Mouse (Mus musculus): Measurements from ENCODE around the gene Dgat2l6. TPM values are rescaled to one million over a fixed set of nuclear protein-coding genes. Genes with fewer than 3 reads are reported as not detected.

Gene Dgat2l6
- polyA plus RNA-seq, 1 experiment from 2014 or later: not detected

GRCm38 (mm10) chrX:100516683-100517082 lies 8.0 kb upstream of the Dgat2l6 start:
- no peak overlapping the region for H3K4me2 ChIP-seq (replicated peaks; ENCODE audit: low read depth, low read length)
- no peak for ATAC-seq (ENCODE audit: low FRiP score, low TSS enrichment)

GRCm38 (mm10) chrX:100517626-100518025 lies 7.0 kb upstream of the Dgat2l6 start:
- Histone ChIP-seq H3K4me3 (ENCODE audit: low read length) (no peak overlapping the region), H3K4me1 (ENCODE audit: control insufficient read depth, insufficient read depth, low read length) (no peaks in the 10 kb centered on the region), H3K27ac (ENCODE audit: low read depth, low read length) (no peak overlapping the region), H3K9me3 (ENCODE audit: control insufficient read depth, low read length) (no peaks in the 10 kb centered on the region), H3K9ac (ENCODE audit: low read depth, low read length) (no peak overlapping the region), H3K36me3 (ENCODE audit: control insufficient read depth, insufficient read depth, low read length) (peaks cover 3% of the 10 kb centered on the region; the same call in 1 of the 2 replicates), H3K4me2 (replicated peaks; ENCODE audit: low read depth, low read length) (no peak overlapping the region), H3K27me3 (ENCODE audit: control insufficient read depth, insufficient read depth, low read length) (no peaks in the 10 kb centered on the region)
- no peak for ATAC-seq (ENCODE audit: low FRiP score, low TSS enrichment)
- WGBS: 90% methylated on average over 6 of the region's 6 CpGs

More at GRCm38 (mm10) chrX:100516683-100517082, 8.0 kb upstream of the Dgat2l6 start:
- WGBS: 86% methylated on average over 3 of the region's 3 CpGs
- no peaks in the 10 kb centered on the region for H3K27me3 ChIP-seq (ENCODE audit: control insufficient read depth, insufficient read depth, low read length)
- no peaks in the 10 kb centered on the region for H3K4me1 ChIP-seq (ENCODE audit: control insufficient read depth, insufficient read depth, low read length)
- no peak overlapping the region for H3K9ac ChIP-seq (ENCODE audit: low read depth, low read length)
- no peak overlapping the region for H3K27ac ChIP-seq (ENCODE audit: low read depth, low read length)
- H3K9me3 ChIP-seq (ENCODE audit: control insufficient read depth, low read length): no peaks in the 10 kb centered on the region
- peaks cover 3% of the 10 kb centered on the region; the same call in 1 of the 2 replicates for H3K36me3 ChIP-seq (ENCODE audit: control insufficient read depth, insufficient read depth, low read length)
- H3K4me3 ChIP-seq (ENCODE audit: low read length): no peak overlapping the region

- Histone ChIP-seq H3K4me3 (ENCODE audit: low read length) (no peak overlapping the region), H3K4me1 (ENCODE audit: control insufficient read depth, insufficient read depth, low read length) (no peaks in the 10 kb centered on the region), H3K27me3 (ENCODE audit: control insufficient read depth, insufficient read depth, low read length) (no peaks in the 10 kb centered on the region), H3K9me3 (ENCODE audit: control insufficient read depth, low read length) (no peaks in the 10 kb centered on the region), H3K9ac (ENCODE audit: low read depth, low read length) (no peak overlapping the region), H3K4me2 (replicated peaks; ENCODE audit: low read depth, low read length) (no peak overlapping the region), H3K36me3 (ENCODE audit: control insufficient read depth, insufficient read depth, low read length) (peaks cover 3% of the 10 kb centered on the region; the same call in 1 of the 2 replicates), H3K27ac (ENCODE audit: low read depth, low read length) (no peak overlapping the region)
- ATAC-seq (ENCODE audit: low FRiP score, low TSS enrichment): no peak
- WGBS: 87% methylated on average over 2 of the region's 2 CpGs
Measured at GRCm38 (mm10) chrX:100518532-100518931, 6.1 kb upstream of the Dgat2l6 start.

- Histone ChIP-seq H3K27me3 (ENCODE audit: control insufficient read depth, insufficient read depth, low read length) (no peaks in the 10 kb centered on the region), H3K4me2 (replicated peaks; ENCODE audit: low read depth, low read length) (no peak overlapping the region), H3K9ac (ENCODE audit: low read depth, low read length) (no peak overlapping the region), H3K36me3 (ENCODE audit: control insufficient read depth, insufficient read depth, low read length) (no peaks in the 10 kb centered on the region), H3K4me1 (ENCODE audit: control insufficient read depth, insufficient read depth, low read length) (no peaks in the 10 kb centered on the region), H3K9me3 (ENCODE audit: control insufficient read depth, low read length) (no peaks in the 10 kb centered on the region), H3K4me3 (ENCODE audit: low read length) (no peak overlapping the region), H3K27ac (ENCODE audit: low read depth, low read length) (no peak overlapping the region)
- ATAC-seq (ENCODE audit: low FRiP score, low TSS enrichment): no peak
- 69% methylated on average over 3 of the region's 3 CpGs for WGBS
Measured at GRCm38 (mm10) chrX:100556026-100556425, 31.4 kb downstream of the Dgat2l6 start.

- no peak overlapping the region for H3K9ac ChIP-seq (ENCODE audit: low read depth, low read length)
- WGBS: 84% methylated on average over 3 of the region's 3 CpGs
- H3K4me2 ChIP-seq (replicated peaks; ENCODE audit: low read depth, low read length): no peak overlapping the region
- H3K27ac ChIP-seq (ENCODE audit: low read depth, low read length): no peak overlapping the region
- no peaks in the 10 kb centered on the region for H3K36me3 ChIP-seq (ENCODE audit: control insufficient read depth, insufficient read depth, low read length)
- no peaks in the 10 kb centered on the region for H3K9me3 ChIP-seq (ENCODE audit: control insufficient read depth, low read length)
- no peaks in the 10 kb centered on the region for H3K4me1 ChIP-seq (ENCODE audit: control insufficient read depth, insufficient read depth, low read length)
- H3K4me3 ChIP-seq (ENCODE audit: low read length): no peak overlapping the region
- peaks cover 3% of the 10 kb centered on the region; the same call in 1 of the 2 replicates for H3K27me3 ChIP-seq (ENCODE audit: control insufficient read depth, insufficient read depth, low read length)
- no peak for ATAC-seq (ENCODE audit: low FRiP score, low TSS enrichment)
Measured at GRCm38 (mm10) chrX:100565696-100566095, 41.1 kb downstream of the Dgat2l6 start.

- no peak within 1 kb of the TSS for H3K27ac ChIP-seq (ENCODE audit: low read depth, low read length)
- no peak within 1 kb of the TSS for H3K4me2 ChIP-seq (replicated peaks; ENCODE audit: low read depth, low read length)
- no peaks in the 10 kb centered on the region for H3K36me3 ChIP-seq (ENCODE audit: control insufficient read depth, insufficient read depth, low read length)
- H3K9ac ChIP-seq (ENCODE audit: low read depth, low read length): no peak within 1 kb of the TSS
- no peak within 1 kb of the TSS for H3K4me3 ChIP-seq (ENCODE audit: low read length)
- H3K9me3 ChIP-seq (ENCODE audit: control insufficient read depth, low read length): no peaks in the 10 kb centered on the region
- peaks cover 3% of the 10 kb centered on the region; the same call in 1 of the 2 replicates for H3K27me3 ChIP-seq (ENCODE audit: control insufficient read depth, insufficient read depth, low read length)
- WGBS: 73% methylated on average over 1 of the region's 1 CpGs
- H3K4me1 ChIP-seq (ENCODE audit: control insufficient read depth, insufficient read depth, low read length): no peaks in the 10 kb centered on the region
- ATAC-seq (ENCODE audit: low FRiP score, low TSS enrichment): no peak
Measured at GRCm38 (mm10) chrX:100571951-100572350, 47.3 kb downstream of the Dgat2l6 start, which contains the start of gene Awat1. Awat1 (plus strand) TSS chrX:100572251.

- 65% methylated on average over 4 of the region's 4 CpGs for WGBS
- Histone ChIP-seq H3K9ac (ENCODE audit: low read depth, low read length) (no peak within 1 kb of the TSS), H3K9me3 (ENCODE audit: control insufficient read depth, low read length) (no peaks in the 10 kb centered on the region), H3K27me3 (ENCODE audit: control insufficient read depth, insufficient read depth, low read length) (no peaks in the 10 kb centered on the region), H3K27ac (ENCODE audit: low read depth, low read length) (no peak within 1 kb of the TSS), H3K4me2 (replicated peaks; ENCODE audit: low read depth, low read length) (no peak within 1 kb of the TSS), H3K36me3 (ENCODE audit: control insufficient read depth, insufficient read depth, low read length) (no peaks in the 10 kb centered on the region), H3K4me1 (ENCODE audit: control insufficient read depth, insufficient read depth, low read length) (no peaks in the 10 kb centered on the region), H3K4me3 (ENCODE audit: low read length) (no peak within 1 kb of the TSS)
- ATAC-seq (ENCODE audit: low FRiP score, low TSS enrichment): no peak
Measured at GRCm38 (mm10) chrX:100594791-100595190, 70.2 kb downstream of the Dgat2l6 start, which contains the start of gene P2ry4. P2ry4 (minus strand) TSS chrX:100594869.

Other genes with a start within 250 kb of the Dgat2l6 start
- not detected in 2 replicates for gene Otud6a, start 95.8 kb upstream of the Dgat2l6 start, polyA plus RNA-seq (2014; fragmentation: Nextera tagmentation; extraction: Ambion mirVana)
- 0.42 and 0.86 TPM in 2 replicates for gene Awat2, start 82.1 kb upstream of the Dgat2l6 start, polyA plus RNA-seq (2014; fragmentation: Nextera tagmentation; extraction: Ambion mirVana)
- gene Igbp1, start 30.5 kb upstream of the Dgat2l6 start, polyA plus RNA-seq (2014; fragmentation: Nextera tagmentation; extraction: Ambion mirVana): 53.7 and 58.5 TPM in 2 replicates
- gene Awat1, start 47.4 kb downstream of the Dgat2l6 start, polyA plus RNA-seq (2014; fragmentation: Nextera tagmentation; extraction: Ambion mirVana): not detected in 2 replicates
- gene P2ry4, start 70.0 kb downstream of the Dgat2l6 start, polyA plus RNA-seq (2014; fragmentation: Nextera tagmentation; extraction: Ambion mirVana): not detected in 2 replicates
- not detected in 2 replicates for gene Arr3, start 80.7 kb downstream of the Dgat2l6 start, polyA plus RNA-seq (2014; fragmentation: Nextera tagmentation; extraction: Ambion mirVana)
- 22.0 and 36.1 TPM in 2 replicates for gene Kif4, start 100.9 kb downstream of the Dgat2l6 start, polyA plus RNA-seq (2014; fragmentation: Nextera tagmentation; extraction: Ambion mirVana)
- gene Pdzd11, start 101.7 kb downstream of the Dgat2l6 start, polyA plus RNA-seq (2014; fragmentation: Nextera tagmentation; extraction: Ambion mirVana): 109 and 131 TPM in 2 replicates
- 1.5 and 2.6 TPM in 2 replicates for gene Gdpd2, start 205.0 kb downstream of the Dgat2l6 start, polyA plus RNA-seq (2014; fragmentation: Nextera tagmentation; extraction: Ambion mirVana)
- 7.3 and 9.3 TPM in 2 replicates for gene Dlg3, start 242.9 kb downstream of the Dgat2l6 start, polyA plus RNA-seq (2014; fragmentation: Nextera tagmentation; extraction: Ambion mirVana)

All from kidney, embryonic 14.5 days (tissue).